Mouse (Mus musculus): ENCODE data around the gene Klre1. TPM values are rescaled to one million over a fixed set of nuclear protein-coding genes. Genes with fewer than 3 reads are reported as not detected.

The Klre1 gene
- polyA plus RNA-seq, 1 experiment from 2014 or later, result not detected

DNA sequence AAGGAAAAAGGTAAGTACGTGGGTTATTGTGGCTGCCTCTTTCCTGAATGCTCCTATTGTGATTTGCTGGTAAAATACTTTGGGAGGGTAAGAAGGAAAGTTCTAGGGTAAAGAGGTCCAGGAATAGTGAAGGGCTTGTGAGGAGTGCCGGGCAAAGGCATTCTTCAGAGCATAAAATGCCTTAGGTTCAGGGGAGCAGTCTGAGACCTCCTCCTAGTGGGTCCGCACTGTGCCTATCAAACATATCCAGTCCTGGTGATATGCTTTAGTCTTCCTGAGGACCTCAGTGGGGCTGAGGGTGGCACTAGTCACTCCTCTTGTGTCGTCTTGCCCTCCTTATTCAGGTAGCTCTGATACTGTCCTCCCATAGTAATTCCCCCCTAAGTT, 18.1 kb upstream of the Klre1 start:
- Histone ChIP-seq H3K4me3 (ENCODE audit: low read depth, low read length) (no peak overlapping the region), H3K27ac (ENCODE audit: low read depth, low read length) (no peak overlapping the region), H3K9ac (ENCODE audit: low read depth, low read length) (no peak overlapping the region), H3K9me3 (ENCODE audit: control insufficient read depth, low read length) (no peaks in the 10 kb centered on the region), H3K4me1 (replicated peaks; ENCODE audit: control insufficient read depth, insufficient read depth, low read length) (peaks cover 7% of the 10 kb centered on the region), H3K4me2 (no peak overlapping the region), H3K27me3 (replicated peaks; ENCODE audit: control insufficient read depth, insufficient read depth, low read length) (no peaks in the 10 kb centered on the region), H3K36me3 (ENCODE audit: control insufficient read depth, insufficient read depth, low read length) (no peaks in the 10 kb centered on the region)
- no peak for ATAC-seq (replicated peaks; ENCODE audit: low FRiP score)
- no peak for DNase-seq (ENCODE audit: low spot score)
- 53% methylated on average over 4 of the region's 4 CpGs for whole genome bisulfite sequencing

DNA sequence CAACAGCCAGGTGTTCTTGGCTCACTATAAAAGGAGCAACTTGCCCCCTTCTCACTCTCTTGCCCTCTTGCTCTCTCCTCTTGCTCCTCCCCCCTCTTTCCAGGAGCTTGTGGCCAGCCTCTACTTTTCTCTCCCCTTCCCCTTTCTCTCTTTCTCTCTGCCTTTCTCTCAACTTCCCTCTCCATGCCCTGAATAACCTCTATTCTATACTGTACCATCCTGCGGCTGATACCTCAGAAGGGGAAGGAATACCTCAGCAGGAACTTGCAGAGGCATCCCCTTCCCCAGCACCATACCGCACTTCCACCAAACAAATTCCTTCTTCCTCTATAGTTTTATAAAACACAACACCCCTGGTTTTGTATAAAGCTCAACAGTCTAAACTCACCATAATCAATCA, 12.4 kb upstream of the Klre1 start:
- Histone ChIP-seq H3K27ac (ENCODE audit: low read depth, low read length) (no peak overlapping the region), H3K4me1 (replicated peaks; ENCODE audit: control insufficient read depth, insufficient read depth, low read length) (no peaks in the 10 kb centered on the region), H3K27me3 (replicated peaks; ENCODE audit: control insufficient read depth, insufficient read depth, low read length) (no peaks in the 10 kb centered on the region), H3K36me3 (ENCODE audit: control insufficient read depth, insufficient read depth, low read length) (no peaks in the 10 kb centered on the region), H3K9ac (ENCODE audit: low read depth, low read length) (no peak overlapping the region), H3K4me3 (ENCODE audit: low read depth, low read length) (no peak overlapping the region), H3K9me3 (ENCODE audit: control insufficient read depth, low read length) (no peaks in the 10 kb centered on the region), H3K4me2 (no peak overlapping the region)
- DNase-seq (ENCODE audit: low spot score) (no peak), ATAC-seq (replicated peaks; ENCODE audit: low FRiP score) (no peak)
- 53% methylated on average over 2 of the region's 2 CpGs for WGBS

DNA sequence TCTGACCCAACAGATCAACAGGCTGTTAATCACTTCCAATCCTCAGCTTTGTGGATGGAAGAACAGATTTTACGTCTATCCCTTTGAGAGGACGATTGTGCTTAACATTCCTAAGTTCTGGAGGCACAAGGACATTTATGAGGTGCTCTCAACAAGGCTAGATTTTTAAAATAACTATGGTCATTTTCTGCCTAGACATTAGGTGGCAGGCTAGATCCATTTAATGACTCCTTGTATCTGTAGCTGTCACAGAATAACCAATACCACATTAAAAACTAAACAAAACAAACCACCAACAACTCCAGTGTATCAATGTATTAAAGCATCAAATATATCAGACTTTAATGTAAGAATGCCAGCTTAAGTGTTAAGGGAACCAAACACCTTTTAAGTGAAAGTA, 2.4 kb upstream of the Klre1 start:
- Histone ChIP-seq H3K4me2 (no peak overlapping the region), H3K36me3 (ENCODE audit: control insufficient read depth, insufficient read depth, low read length) (no peaks in the 10 kb centered on the region), H3K9ac (ENCODE audit: low read depth, low read length) (no peak overlapping the region), H3K9me3 (ENCODE audit: control insufficient read depth, low read length) (no peaks in the 10 kb centered on the region), H3K4me3 (ENCODE audit: low read depth, low read length) (no peak overlapping the region), H3K27ac (ENCODE audit: low read depth, low read length) (no peak overlapping the region), H3K27me3 (replicated peaks; ENCODE audit: control insufficient read depth, insufficient read depth, low read length) (no peaks in the 10 kb centered on the region), H3K4me1 (replicated peaks; ENCODE audit: control insufficient read depth, insufficient read depth, low read length) (no peaks in the 10 kb centered on the region)
- ATAC-seq (replicated peaks; ENCODE audit: low FRiP score) (no peak), DNase-seq (ENCODE audit: low spot score) (no peak)
- 18% methylated on average over 2 of the region's 2 CpGs for whole genome bisulfite sequencing

DNA sequence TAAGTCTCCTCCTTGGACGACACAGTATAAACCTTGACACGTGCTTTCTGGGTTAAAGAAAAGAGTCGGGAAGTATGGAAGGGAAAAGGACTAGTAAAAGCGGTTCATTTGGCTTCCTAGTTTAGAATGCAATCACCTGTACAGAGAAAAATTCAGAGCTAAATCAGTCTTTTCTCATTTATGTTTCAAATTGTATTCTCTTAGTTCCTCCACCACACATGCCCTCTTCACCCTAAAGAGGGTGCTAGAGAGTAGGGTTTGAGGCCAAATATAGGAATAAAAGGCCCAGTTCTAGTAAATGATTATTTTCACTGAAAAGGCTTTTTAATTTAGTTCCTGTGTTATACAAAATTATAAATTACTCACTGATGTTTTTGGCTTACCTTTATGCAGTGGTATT, 3.6 kb downstream of the Klre1 start:
- ATAC-seq (replicated peaks; ENCODE audit: low FRiP score), result no peak
- Histone ChIP-seq H3K36me3 (ENCODE audit: control insufficient read depth, insufficient read depth, low read length) (no peaks in the 10 kb centered on the region), H3K4me2 (no peak overlapping the region), H3K9ac (ENCODE audit: low read depth, low read length) (no peak overlapping the region), H3K27me3 (replicated peaks; ENCODE audit: control insufficient read depth, insufficient read depth, low read length) (no peaks in the 10 kb centered on the region), H3K9me3 (ENCODE audit: control insufficient read depth, low read length) (no peaks in the 10 kb centered on the region), H3K4me3 (ENCODE audit: low read depth, low read length) (no peak overlapping the region), H3K27ac (ENCODE audit: low read depth, low read length) (no peak overlapping the region), H3K4me1 (replicated peaks; ENCODE audit: control insufficient read depth, insufficient read depth, low read length) (no peaks in the 10 kb centered on the region)
- no peak for DNase-seq (ENCODE audit: low spot score)
- WGBS, result 58% methylated on average over 4 of the region's 4 CpGs

DNA sequence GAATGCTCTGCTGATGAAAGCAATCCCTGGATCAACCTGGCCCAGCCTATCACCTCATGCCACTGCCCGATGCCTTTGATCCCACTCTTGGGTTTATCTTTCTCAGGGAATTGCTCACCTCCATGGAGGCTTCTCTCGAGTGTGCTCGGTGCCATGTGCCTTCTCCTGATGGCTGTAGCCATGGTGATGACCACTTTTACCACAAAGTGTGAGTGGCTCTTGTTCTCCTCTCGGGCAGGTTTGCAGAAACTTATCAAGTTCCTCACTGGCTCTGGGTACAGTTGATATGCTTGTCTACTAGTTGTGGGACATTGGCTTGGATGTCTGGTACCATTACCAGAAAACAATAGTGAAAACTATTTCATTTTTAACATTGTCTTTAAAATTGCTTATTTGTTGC, 4.2 kb downstream of the Klre1 start:
- no peaks in the 10 kb centered on the region for H3K4me1 ChIP-seq (replicated peaks; ENCODE audit: control insufficient read depth, insufficient read depth, low read length)
- 46% methylated on average over 4 of the region's 4 CpGs for WGBS
- H3K9ac ChIP-seq (ENCODE audit: low read depth, low read length), result no peak overlapping the region
- no peak overlapping the region for H3K4me3 ChIP-seq (ENCODE audit: low read depth, low read length)
- DNase-seq (ENCODE audit: low spot score) (no peak), ATAC-seq (replicated peaks; ENCODE audit: low FRiP score) (no peak)
- H3K9me3 ChIP-seq (ENCODE audit: control insufficient read depth, low read length), result no peaks in the 10 kb centered on the region
- no peak overlapping the region for H3K27ac ChIP-seq (ENCODE audit: low read depth, low read length)
- H3K36me3 ChIP-seq (ENCODE audit: control insufficient read depth, insufficient read depth, low read length), result no peaks in the 10 kb centered on the region
- no peaks in the 10 kb centered on the region for H3K27me3 ChIP-seq (replicated peaks; ENCODE audit: control insufficient read depth, insufficient read depth, low read length)
- no peak overlapping the region for H3K4me2 ChIP-seq

DNA sequence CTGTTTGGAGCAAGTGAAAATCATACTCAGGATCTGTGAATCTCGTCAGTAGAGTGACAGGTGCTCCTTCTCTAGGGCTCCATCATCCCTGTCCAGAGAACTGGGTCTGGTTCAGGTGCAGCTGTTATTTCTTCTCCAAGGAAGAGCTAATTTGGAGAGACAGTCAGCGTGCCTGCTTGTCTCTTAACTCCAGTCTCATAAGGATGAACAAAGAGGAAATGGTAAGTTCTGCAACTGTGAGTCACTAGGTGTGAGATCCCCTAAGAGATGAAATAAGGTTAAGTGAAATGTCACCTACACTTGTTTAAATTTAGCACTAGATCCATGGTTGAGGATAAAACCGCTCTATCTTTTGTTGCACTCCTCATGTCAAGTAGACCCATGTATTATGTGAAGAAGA, 5.3 kb downstream of the Klre1 start:
- Histone ChIP-seq H3K27ac (ENCODE audit: low read depth, low read length) (no peak overlapping the region), H3K4me1 (replicated peaks; ENCODE audit: control insufficient read depth, insufficient read depth, low read length) (no peaks in the 10 kb centered on the region), H3K4me2 (no peak overlapping the region), H3K36me3 (ENCODE audit: control insufficient read depth, insufficient read depth, low read length) (no peaks in the 10 kb centered on the region), H3K9me3 (ENCODE audit: control insufficient read depth, low read length) (no peaks in the 10 kb centered on the region), H3K9ac (ENCODE audit: low read depth, low read length) (no peak overlapping the region), H3K4me3 (ENCODE audit: low read depth, low read length) (no peak overlapping the region), H3K27me3 (replicated peaks; ENCODE audit: control insufficient read depth, insufficient read depth, low read length) (no peaks in the 10 kb centered on the region)
- no peak for DNase-seq (ENCODE audit: low spot score)
- WGBS, result 65% methylated on average over 3 of the region's 3 CpGs
- ATAC-seq (replicated peaks; ENCODE audit: low FRiP score), result no peak

DNA sequence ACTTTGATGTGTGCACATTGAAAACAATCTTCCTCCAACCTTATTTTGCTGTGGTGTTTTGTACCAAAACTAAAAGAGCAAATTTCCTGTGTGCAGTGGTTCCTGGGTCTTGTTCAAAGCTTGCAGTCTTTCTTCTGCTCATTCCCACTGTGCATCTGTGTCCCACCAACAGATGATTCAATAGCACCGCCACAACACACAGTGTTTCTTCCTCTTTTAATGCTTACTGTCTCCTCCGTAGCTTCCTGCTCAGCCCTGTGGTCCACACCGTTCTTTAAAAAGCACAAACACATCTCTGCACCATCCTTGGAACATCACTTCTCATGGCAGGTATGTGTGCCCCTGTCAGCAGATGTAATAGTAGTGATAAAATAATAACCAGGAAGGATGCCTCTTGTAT, 13.8 kb downstream of the Klre1 start, which contains the start of gene Klrd1:
Klrd1 (plus strand) TSS at position 275 of the 400 bp plus-strand sequence.
- WGBS, result 35% methylated on average over 3 of the region's 3 CpGs
- Histone ChIP-seq H3K9ac (ENCODE audit: low read depth, low read length) (no peak within 1 kb of the TSS), H3K4me1 (replicated peaks; ENCODE audit: control insufficient read depth, insufficient read depth, low read length) (no peaks in the 10 kb centered on the region), H3K4me2 (no peak within 1 kb of the TSS), H3K9me3 (ENCODE audit: control insufficient read depth, low read length) (no peaks in the 10 kb centered on the region), H3K4me3 (ENCODE audit: low read depth, low read length) (no peak within 1 kb of the TSS), H3K27ac (ENCODE audit: low read depth, low read length) (no peak within 1 kb of the TSS), H3K36me3 (ENCODE audit: control insufficient read depth, insufficient read depth, low read length) (no peaks in the 10 kb centered on the region), H3K27me3 (replicated peaks; ENCODE audit: control insufficient read depth, insufficient read depth, low read length) (no peaks in the 10 kb centered on the region)
- ATAC-seq (replicated peaks; ENCODE audit: low FRiP score) (0 out of 2 replicates have a peak, but pooled peaks have one; percentile 18), DNase-seq (ENCODE audit: low spot score) (no peak)

DNA sequence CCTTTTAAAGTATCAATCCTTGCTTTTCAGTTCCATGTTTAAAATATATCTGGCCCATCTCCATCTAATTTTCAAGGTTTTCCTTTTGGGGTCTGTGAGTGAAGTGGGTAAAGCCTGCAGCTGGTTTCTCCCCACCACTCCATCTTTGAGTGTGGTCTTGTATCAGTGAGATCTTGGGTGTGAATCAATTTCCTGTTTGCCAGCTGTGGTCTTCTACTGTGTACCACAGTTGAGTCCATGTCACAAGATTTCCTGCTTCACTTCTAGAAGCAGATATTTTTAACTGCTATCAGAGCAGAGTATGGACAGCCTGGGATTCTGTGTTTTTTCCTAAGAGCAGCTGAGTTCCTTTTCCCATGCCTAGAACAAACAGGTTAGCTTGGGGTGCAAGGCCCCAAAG, 30.7 kb downstream of the Klre1 start:
- Histone ChIP-seq H3K4me3 (ENCODE audit: low read depth, low read length) (no peak overlapping the region), H3K4me1 (replicated peaks; ENCODE audit: control insufficient read depth, insufficient read depth, low read length) (no peaks in the 10 kb centered on the region), H3K36me3 (ENCODE audit: control insufficient read depth, insufficient read depth, low read length) (no peaks in the 10 kb centered on the region), H3K27ac (ENCODE audit: low read depth, low read length) (no peak overlapping the region), H3K27me3 (replicated peaks; ENCODE audit: control insufficient read depth, insufficient read depth, low read length) (no peaks in the 10 kb centered on the region), H3K9me3 (ENCODE audit: control insufficient read depth, low read length) (no peaks in the 10 kb centered on the region), H3K9ac (ENCODE audit: low read depth, low read length) (no peak overlapping the region), H3K4me2 (no peak overlapping the region)
- DNase-seq (ENCODE audit: low spot score) (no peak), ATAC-seq (replicated peaks; ENCODE audit: low FRiP score) (no peak)

DNA sequence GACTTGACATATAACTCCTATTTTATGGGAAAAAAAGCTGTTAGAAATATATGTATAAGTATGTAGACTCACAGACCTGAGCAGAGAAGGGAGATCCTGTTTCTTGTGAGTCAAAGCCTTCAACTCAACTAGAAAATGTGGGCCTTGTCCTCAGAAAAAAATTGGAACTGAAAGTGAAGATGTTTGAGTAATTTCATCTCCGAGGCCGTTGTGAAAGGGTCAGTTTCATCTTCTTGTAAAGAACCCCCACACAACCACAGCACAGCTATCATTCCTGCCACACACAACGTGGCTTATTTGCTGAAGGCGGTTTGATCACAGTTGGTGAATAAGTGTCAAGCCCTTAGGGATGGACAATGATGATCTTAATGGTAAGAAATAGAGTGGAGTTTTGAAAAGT, 46.0 kb downstream of the Klre1 start, which contains the start of gene Klrk1:
Klrk1 (minus strand) TSS at position 130 of the 400 bp plus-strand sequence.
- no peaks in the 10 kb centered on the region for H3K4me1 ChIP-seq (replicated peaks; ENCODE audit: control insufficient read depth, insufficient read depth, low read length)
- no peaks in the 10 kb centered on the region for H3K9me3 ChIP-seq (ENCODE audit: control insufficient read depth, low read length)
- ATAC-seq (replicated peaks; ENCODE audit: low FRiP score) (no peak), DNase-seq (ENCODE audit: low spot score) (no peak)
- H3K36me3 ChIP-seq (ENCODE audit: control insufficient read depth, insufficient read depth, low read length), result no peaks in the 10 kb centered on the region
- WGBS, result 72% methylated on average over 4 of the region's 4 CpGs
- H3K9ac ChIP-seq (ENCODE audit: low read depth, low read length), result no peak within 1 kb of the TSS
- no peak within 1 kb of the TSS for H3K4me3 ChIP-seq (ENCODE audit: low read depth, low read length)
- no peaks in the 10 kb centered on the region for H3K27me3 ChIP-seq (replicated peaks; ENCODE audit: control insufficient read depth, insufficient read depth, low read length)
- no peak within 1 kb of the TSS for H3K4me2 ChIP-seq
- no peak within 1 kb of the TSS for H3K27ac ChIP-seq (ENCODE audit: low read depth, low read length)

Data from liver, embryonic 11.5 days (tissue).